Mouse (Mus musculus) forebrain, embryonic 16.5 days (tissue): ENCODE results near the gene Slc2a3. TPM values are rescaled to one million over a fixed set of nuclear protein-coding genes. Genes with fewer than 3 reads are reported as not detected.

ENCODE experiments used
- ATAC-seq: fragments of 200-750 bp; cut with Nextera tagmentation; 2 replicates; pipeline ENCODE4 v1.8.0; 2017; ENCODE audit warnings: mild to moderate bottlenecking, moderate library complexity
- H3K27ac ChIP-seq: fragments of 300-500 bp; sonication (generic); 2 replicates; pipeline ENCODE4 v1.5.1; 2014; ENCODE audit warnings: low read length, control low read depth
- H3K27me3 ChIP-seq: fragments of 300-500 bp; sonication (generic); replicated peaks from 2 replicates; pipeline ENCODE4 v1.6.1; 2014; ENCODE audit warnings: low read length; ENCODE audit not compliant: control insufficient read depth, insufficient read depth
- H3K36me3 ChIP-seq: fragments of 300-500 bp; sonication (generic); 2 replicates; pipeline ENCODE4 v1.6.1; 2014; ENCODE audit not compliant: control insufficient read depth, insufficient read depth
- H3K4me1 ChIP-seq: fragments of 300-500 bp; sonication (generic); replicated peaks from 2 replicates; pipeline ENCODE4 v1.6.1; 2014; ENCODE audit warnings: low read length; ENCODE audit not compliant: control insufficient read depth, insufficient read depth
- H3K4me2 ChIP-seq: fragments of 300-500 bp; sonication (generic); 2 replicates; pipeline ENCODE4 v1.6.1; 2014; ENCODE audit warnings: mild to moderate bottlenecking, low read length, control low read depth
- H3K4me3 ChIP-seq: fragments of 300-500 bp; sonication (generic); replicated peaks from 2 replicates; pipeline ENCODE4 v1.5.1; 2014; ENCODE audit warnings: mild to moderate bottlenecking, low read length, control low read depth
- H3K9ac ChIP-seq: fragments of 300-500 bp; sonication (generic); replicated peaks from 2 replicates; pipeline ENCODE4 v1.6.1; 2014; ENCODE audit warnings: low read depth, low read length, control low read depth
- H3K9me3 ChIP-seq: fragments of 300-500 bp; sonication (generic); 2 replicates; pipeline ENCODE4 v1.6.1; 2016; ENCODE audit warnings: low read length; ENCODE audit not compliant: control insufficient read depth
- WGBS: fragments of 180-500 bp; shearing (Covaris S2); extraction: QIAGEN DNeasy Blood & Tissue Kit; methylation state at CpG from one replicate; pipeline ENCODE4 v1.1.7; 2014; 5-methylcytosine and 5-hydroxymethylcytosine counted together
- polyA plus RNA-seq: library from polyadenylated mRNA; unstranded; fragments of >200 nt; fragmentation: Nextera tagmentation; extraction: Ambion mirVana; gene quantifications from 2 replicates; pipeline ENCODE4 v1.2.1, GENCODE M21; 2015

The Slc2a3 gene
- polyA plus RNA-seq, 1 experiment from 2014 or later = 33.7 TPM

GRCm38 (mm10) chr6:122824086-122824485 lies 22.6 kb upstream of the Slc2a3 start:
- Histone ChIP-seq H3K9ac (no peak overlapping the region), H3K4me3 (no peak overlapping the region), H3K9me3 (no peaks in the 10 kb centered on the region), H3K4me2 (no peak overlapping the region), H3K36me3 (no peaks in the 10 kb centered on the region), H3K27ac (no peak overlapping the region), H3K4me1 (peaks cover 37% of the 10 kb centered on the region), H3K27me3 (no peaks in the 10 kb centered on the region)
- ATAC-seq = no peak
- WGBS = 51% methylated on average over 10 of the region's 10 CpGs

DNA sequence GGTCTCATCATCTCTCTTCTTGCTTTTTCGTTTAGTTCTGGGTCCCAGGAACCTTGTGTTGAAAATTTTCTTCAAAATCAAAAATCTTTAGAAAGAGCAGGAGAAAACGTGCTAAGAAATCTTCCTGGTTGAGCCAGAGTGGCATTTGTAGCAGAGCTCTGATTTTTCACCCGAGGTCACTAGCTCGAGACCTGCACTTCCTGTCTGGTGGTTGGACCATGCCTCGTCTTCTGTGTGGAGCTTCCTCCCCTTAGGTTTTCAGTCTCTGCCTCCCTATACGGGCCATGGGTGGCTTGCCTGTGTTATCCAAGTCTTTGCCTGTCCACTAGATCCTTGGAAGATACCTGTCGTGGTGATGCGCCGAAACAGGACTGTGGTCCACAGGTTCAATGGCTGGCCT lies 20.4 kb upstream of the Slc2a3 start:
- no peak for ATAC-seq
- no peaks in the 10 kb centered on the region for H3K9me3 ChIP-seq
- no peaks in the 10 kb centered on the region for H3K36me3 ChIP-seq
- H3K4me2 ChIP-seq = peak overlapping the region; percentile 86
- peaks cover 37% of the 10 kb centered on the region for H3K4me1 ChIP-seq
- no peak overlapping the region for H3K4me3 ChIP-seq
- H3K27me3 ChIP-seq = no peaks in the 10 kb centered on the region
- no peak overlapping the region for H3K9ac ChIP-seq
- no peak overlapping the region for H3K27ac ChIP-seq
- 82% methylated on average over 9 of the region's 9 CpGs for WGBS

GRCm38 (mm10) chr6:122820799-122821650 lies 19.6 kb upstream of the Slc2a3 start:
- Histone ChIP-seq H3K27me3 (no peaks in the 10 kb centered on the region), H3K36me3 (no peaks in the 10 kb centered on the region), H3K4me2 (peak overlapping the region; percentile 86), H3K4me3 (peak overlapping the region; percentile 92), H3K9ac (peak overlapping the region; percentile 93), H3K27ac (no peak overlapping the region), H3K9me3 (no peaks in the 10 kb centered on the region), H3K4me1 (peaks cover 30% of the 10 kb centered on the region)
- no peak for ATAC-seq
- 17% methylated on average over 15 of the region's 15 CpGs for WGBS

- H3K27ac ChIP-seq = peak overlapping the region; percentile 31
- peak overlapping the region; percentile 92 for H3K4me3 ChIP-seq
- H3K4me2 ChIP-seq = peak overlapping the region; percentile 86
- no peaks in the 10 kb centered on the region for H3K36me3 ChIP-seq
- peak overlapping the region; percentile 93 for H3K9ac ChIP-seq
- H3K27me3 ChIP-seq = no peaks in the 10 kb centered on the region
- peaks cover 24% of the 10 kb centered on the region for H3K4me1 ChIP-seq
- peak; percentile 62 for ATAC-seq
- H3K9me3 ChIP-seq = no peaks in the 10 kb centered on the region
- WGBS = under 1% methylated on average over 38 of the region's 38 CpGs
These were observed 18.8 kb upstream of the Slc2a3 start for GRCm38 (mm10) chr6:122820071-122820798.

DNA sequence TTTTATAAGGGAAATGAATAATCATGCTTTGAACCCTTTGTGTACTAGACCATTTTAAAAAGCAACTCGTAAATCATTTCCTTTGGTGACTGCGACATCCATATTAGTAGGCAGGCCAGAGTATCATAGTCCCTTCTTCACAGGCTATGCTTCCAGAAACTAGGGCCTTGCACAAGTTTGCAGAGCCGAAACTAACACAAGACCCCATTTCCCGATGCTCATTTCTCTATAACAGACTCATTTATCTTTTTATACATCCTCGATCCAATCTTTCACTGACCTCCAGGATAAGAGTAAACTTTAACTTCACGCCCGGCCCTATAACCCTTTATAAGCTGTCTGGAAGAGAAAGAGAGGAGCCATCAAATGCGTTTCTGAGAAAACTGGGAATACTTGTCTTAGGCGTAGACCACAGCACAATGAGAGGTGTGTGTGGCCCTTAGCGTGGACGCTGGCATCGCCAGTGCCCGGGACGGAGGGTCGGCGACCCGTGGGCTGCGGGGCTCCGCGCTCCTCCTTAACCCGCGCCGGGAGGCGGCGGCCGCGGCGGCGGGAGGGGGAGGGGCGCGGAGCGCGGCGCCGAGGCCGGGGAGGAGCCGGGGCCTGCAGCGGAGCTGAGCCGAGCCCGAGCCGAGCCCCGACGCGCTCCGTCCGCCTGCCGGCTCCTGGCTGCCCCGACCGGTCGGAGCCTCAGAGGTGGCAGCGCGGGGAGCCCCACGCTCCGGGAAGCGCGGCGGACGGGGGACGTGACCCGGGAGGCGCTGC lies 18.0 kb upstream of the Slc2a3 start, which contains the start of gene Foxj2:
TSS of gene Foxj2 (plus strand) at position 609 of the 765 bp plus-strand sequence.
- no peaks in the 10 kb centered on the region for H3K27me3 ChIP-seq
- no peaks in the 10 kb centered on the region for H3K36me3 ChIP-seq
- H3K4me2 ChIP-seq = peak within 1 kb of the TSS; percentile 86
- H3K27ac ChIP-seq = peak within 1 kb of the TSS; percentile 31
- WGBS = 1% methylated on average over 57 of the region's 61 CpGs
- H3K9me3 ChIP-seq = no peaks in the 10 kb centered on the region
- H3K4me3 ChIP-seq = peak within 1 kb of the TSS; percentile 92
- H3K9ac ChIP-seq = peak within 1 kb of the TSS; percentile 93
- H3K4me1 ChIP-seq = peaks cover 24% of the 10 kb centered on the region
- ATAC-seq = peak; percentile 86

- no peak overlapping the region for H3K4me3 ChIP-seq
- H3K4me2 ChIP-seq = no peak overlapping the region
- ATAC-seq = no peak
- H3K27ac ChIP-seq = no peak overlapping the region
- H3K36me3 ChIP-seq = no peaks in the 10 kb centered on the region
- peaks cover 8% of the 10 kb centered on the region for H3K4me1 ChIP-seq
- no peak overlapping the region for H3K9ac ChIP-seq
- 79% methylated on average over 4 of the region's 4 CpGs for WGBS
- no peaks in the 10 kb centered on the region for H3K27me3 ChIP-seq
- no peaks in the 10 kb centered on the region for H3K9me3 ChIP-seq
These were observed 12.2 kb upstream of the Slc2a3 start for GRCm38 (mm10) chr6:122813640-122814039.

- no peak overlapping the region for H3K27ac ChIP-seq
- no peaks in the 10 kb centered on the region for H3K36me3 ChIP-seq
- no peak overlapping the region for H3K4me2 ChIP-seq
- 91% methylated on average over 4 of the region's 4 CpGs for WGBS
- H3K9ac ChIP-seq = no peak overlapping the region
- H3K4me3 ChIP-seq = no peak overlapping the region
- peaks cover 8% of the 10 kb centered on the region for H3K4me1 ChIP-seq
- H3K9me3 ChIP-seq = no peaks in the 10 kb centered on the region
- no peak for ATAC-seq
- no peaks in the 10 kb centered on the region for H3K27me3 ChIP-seq
These were observed 11.3 kb upstream of the Slc2a3 start for GRCm38 (mm10) chr6:122812716-122813115.

- Histone ChIP-seq H3K4me1 (peaks cover 8% of the 10 kb centered on the region), H3K9me3 (no peaks in the 10 kb centered on the region), H3K9ac (peak overlapping the region; percentile 2; the same call in 1 of the 2 replicates), H3K4me3 (peak overlapping the region; percentile 82), H3K27me3 (no peaks in the 10 kb centered on the region), H3K27ac (peak overlapping the region; percentile 99), H3K36me3 (no peaks in the 10 kb centered on the region), H3K4me2 (peak overlapping the region; percentile 60)
- no peak; the same call in 1 of the 2 replicates for ATAC-seq
- WGBS = 24% methylated on average over 16 of the region's 16 CpGs
These were observed 10.5 kb upstream of the Slc2a3 start for GRCm38 (mm10) chr6:122811771-122812600.
